Mouse (Mus musculus) lung, postnatal 0 days (tissue): ENCODE measurements around the gene Dand5. TPM values are rescaled to one million over a fixed set of nuclear protein-coding genes. Genes with fewer than 3 reads are reported as not detected.

Source experiments
- ATAC-seq: fragments of 200-750 bp; cut with Nextera tagmentation; 2 replicates; pipeline ENCODE4 v1.8.0; 2017; ENCODE audit warnings: moderate library complexity
- DNase-seq: peaks from one replicate; pipeline ENCODE4 v3.0.0-alpha.2; 2016; ENCODE audit warnings: low spot score
- H3K27ac ChIP-seq: fragments of 300-500 bp; sonication (generic); 2 replicates; pipeline ENCODE4 v1.5.1; 2014; ENCODE audit warnings: antibody characterized with exemption, mild to moderate bottlenecking, low read length, mixed read lengths
- H3K27me3 ChIP-seq: fragments of 300-500 bp; sonication (generic); replicated peaks from 2 replicates; pipeline ENCODE4 v1.6.1; 2014; ENCODE audit warnings: low read length, mixed read lengths; ENCODE audit not compliant: insufficient read depth
- H3K36me3 ChIP-seq: fragments of 300-500 bp; sonication (generic); 2 replicates; pipeline ENCODE4 v1.6.1; 2014; ENCODE audit warnings: low read length, mixed read lengths; ENCODE audit not compliant: insufficient read depth
- H3K4me1 ChIP-seq: fragments of 300-500 bp; sonication (generic); 2 replicates; pipeline ENCODE4 v1.6.1; 2014; ENCODE audit warnings: antibody characterized with exemption, low read depth, low read length, mixed read lengths; ENCODE audit not compliant: insufficient read depth
- H3K4me2 ChIP-seq: fragments of 300-500 bp; sonication (generic); replicated peaks from 2 replicates; pipeline ENCODE4 v1.6.1; 2014; ENCODE audit warnings: low read depth, mild to moderate bottlenecking, low read length, moderate library complexity, mixed read lengths
- H3K4me3 ChIP-seq: fragments of 300-500 bp; sonication (generic); 2 replicates; pipeline ENCODE4 v1.5.1; 2014; ENCODE audit warnings: low read depth, low read length
- H3K9ac ChIP-seq: fragments of 300-500 bp; sonication (generic); replicated peaks from 2 replicates; pipeline ENCODE4 v1.6.1; 2014; ENCODE audit warnings: low read depth, mild to moderate bottlenecking
- H3K9me3 ChIP-seq: fragments of 300-500 bp; sonication (generic); 2 replicates; pipeline ENCODE4 v1.6.1; 2016; ENCODE audit warnings: low read length, mixed read lengths
- CTCF ChIP-seq: IDR thresholded peaks from 2 replicates; pipeline ENCODE4 v1.5.1; 2016; ENCODE audit warnings: antibody characterized with exemption, mild to moderate bottlenecking
- EP300 ChIP-seq: IDR thresholded peaks from 2 replicates; pipeline ENCODE4 v1.6.1; 2016; ENCODE audit warnings: antibody characterized with exemption, mild to moderate bottlenecking, control low read depth
- WGBS: fragments of 180-500 bp; shearing (Covaris S2); extraction: QIAGEN DNeasy Blood & Tissue Kit; methylation state at CpG from one replicate; pipeline ENCODE4 v1.1.7; 2014; 5-methylcytosine and 5-hydroxymethylcytosine counted together
- polyA plus RNA-seq: library from polyadenylated mRNA; unstranded; fragments of >200 nt; fragmentation: Nextera tagmentation; extraction: Ambion mirVana; gene quantifications from 2 replicates; pipeline ENCODE4 v1.2.1, GENCODE M21; 2015

The Dand5 gene
- polyA plus RNA-seq, 1 experiment from 2014 or later, result 6.8 TPM

DNA sequence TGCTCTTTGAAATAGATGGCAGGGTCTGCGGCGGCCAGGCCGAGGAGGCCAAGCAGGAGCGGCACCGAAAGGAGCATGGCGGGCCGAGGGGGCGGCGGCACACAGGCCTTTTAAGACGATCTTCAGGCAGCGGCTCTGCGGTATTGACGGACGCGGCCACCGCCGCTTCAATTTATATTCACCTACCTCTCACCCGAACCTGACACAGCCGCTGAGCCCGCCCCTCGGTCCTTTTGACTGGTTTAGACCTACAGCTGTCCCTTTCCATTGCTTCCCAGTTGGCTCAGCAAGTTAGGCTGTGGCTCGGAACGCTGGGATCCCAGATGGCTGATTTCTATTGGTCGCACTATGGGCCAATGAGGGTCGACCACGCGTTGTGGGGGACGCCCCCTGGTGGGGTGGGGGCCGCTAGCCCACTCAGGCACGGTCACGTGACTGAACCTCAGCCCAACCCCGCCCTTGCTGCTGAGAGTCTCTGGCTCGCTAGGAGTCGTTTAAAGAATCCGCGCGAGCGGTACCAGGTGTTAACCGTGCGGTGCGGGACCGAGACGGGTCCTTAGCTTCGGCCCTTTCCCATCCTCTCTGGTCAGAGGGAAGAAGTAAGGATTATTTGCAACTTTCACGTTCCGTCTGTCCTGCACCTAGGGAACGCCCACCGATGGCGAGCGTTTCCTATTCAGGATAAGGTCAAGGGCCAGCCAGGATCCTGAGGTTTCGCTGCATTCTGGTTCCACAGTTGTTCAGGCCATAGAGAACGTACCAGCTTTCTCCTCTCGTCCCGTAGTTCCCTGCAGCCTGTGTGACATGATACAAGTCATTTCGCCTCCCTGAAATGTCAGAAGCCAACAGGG is 24.3 kb upstream of the Dand5 start, which contains the start of gene Calr:
Gene Calr (minus strand): TSS at position 213 of the 851 bp plus-strand sequence.
- TF ChIP-seq EP300 (no peak), CTCF (peak; percentile 51)
- Histone ChIP-seq H3K4me1 (peaks cover 7% of the 10 kb centered on the region; the same call in 1 of the 2 replicates), H3K36me3 (peaks cover 22% of the 10 kb centered on the region; the same call in 1 of the 2 replicates), H3K9me3 (no peaks in the 10 kb centered on the region), H3K9ac (peak within 1 kb of the TSS; percentile 75), H3K27ac (peak within 1 kb of the TSS; percentile 81), H3K4me2 (peak within 1 kb of the TSS; percentile 91), H3K4me3 (peak within 1 kb of the TSS; percentile 85), H3K27me3 (no peaks in the 10 kb centered on the region)
- WGBS, result under 1% methylated on average over 55 of the region's 55 CpGs
- peak; percentile 100 for DNase-seq
- peak; percentile 99 for ATAC-seq

DNA sequence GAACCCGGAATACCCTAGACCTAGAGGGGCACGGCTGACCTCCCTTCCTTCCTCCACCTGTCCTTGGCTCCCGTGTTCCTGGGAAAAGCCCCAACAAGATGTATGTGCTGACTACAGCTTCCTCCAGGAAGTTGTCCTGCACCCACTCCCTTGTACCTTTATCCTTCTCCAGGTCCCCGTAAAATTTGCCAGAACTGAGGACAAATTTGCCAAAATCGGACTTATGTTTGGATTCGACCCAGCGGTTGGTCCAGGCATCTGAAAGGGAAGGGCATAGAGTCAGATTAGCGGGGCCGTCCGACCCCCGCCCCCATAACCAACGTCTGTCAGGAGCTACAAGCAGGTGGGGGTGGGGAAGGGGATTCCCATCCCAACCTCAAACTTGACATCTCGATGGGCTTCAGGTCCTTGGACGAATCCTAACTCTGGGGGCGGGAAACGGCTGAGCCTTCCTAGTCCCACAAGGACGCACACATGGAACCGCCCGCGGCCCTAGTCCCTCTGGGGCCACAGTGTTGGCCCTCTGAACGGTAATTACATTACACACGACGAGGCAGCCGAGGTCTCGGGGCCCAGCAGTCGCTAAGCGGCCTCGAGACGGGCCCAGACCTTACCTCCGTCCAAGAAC is 23.6 kb upstream of the Dand5 start:
- DNase-seq (no peak), ATAC-seq (peak; percentile 21)
- H3K9ac ChIP-seq, result peak overlapping the region; percentile 75
- no peak for TF ChIP-seq EP300
- TF ChIP-seq CTCF, result no peak
- no peaks in the 10 kb centered on the region for H3K9me3 ChIP-seq
- H3K4me2 ChIP-seq, result peak overlapping the region; percentile 91
- no peaks in the 10 kb centered on the region for H3K27me3 ChIP-seq
- H3K4me3 ChIP-seq, result peak overlapping the region; percentile 85
- whole genome bisulfite sequencing, result 0% methylated on average over 30 of the region's 30 CpGs
- peaks cover 22% of the 10 kb centered on the region; the same call in 1 of the 2 replicates for H3K36me3 ChIP-seq
- H3K27ac ChIP-seq, result peak overlapping the region; percentile 81
- H3K4me1 ChIP-seq, result peaks cover 7% of the 10 kb centered on the region; the same call in 1 of the 2 replicates

DNA sequence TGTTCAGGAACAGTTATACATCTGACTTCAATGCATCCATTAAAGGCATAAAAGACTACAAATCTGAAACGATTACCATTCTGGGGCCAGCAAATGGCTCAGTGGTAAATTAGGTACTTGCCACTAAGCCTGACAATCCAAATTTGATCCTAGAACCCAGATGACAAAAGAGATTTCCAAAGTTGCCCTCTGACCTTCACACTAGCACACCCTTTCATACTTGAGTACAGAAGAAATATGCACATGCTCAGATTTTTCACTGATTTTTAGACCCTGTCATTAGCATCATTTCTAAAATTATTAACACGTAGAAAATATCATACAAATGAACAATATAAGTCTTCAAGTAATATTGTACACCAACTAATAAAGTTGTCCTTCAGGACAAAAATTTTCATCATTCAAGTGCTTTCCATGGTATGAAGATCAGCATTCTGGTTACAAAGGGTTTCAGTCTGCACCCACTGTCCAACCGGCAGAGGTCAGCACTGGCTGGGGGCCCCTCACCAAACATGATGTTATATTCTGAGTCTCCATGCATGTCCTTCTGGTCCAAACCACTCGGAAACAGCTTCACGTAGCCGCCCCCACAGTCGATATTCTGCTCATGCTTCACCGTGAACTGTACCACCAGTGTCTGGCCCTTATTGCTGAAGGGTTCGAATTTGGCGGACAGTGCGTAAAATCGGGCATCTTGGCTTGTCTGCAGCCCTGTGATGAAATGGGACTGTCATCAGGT is 22.9 kb upstream of the Dand5 start:
- 9% methylated on average over 12 of the region's 12 CpGs for WGBS
- Histone ChIP-seq H3K27me3 (no peaks in the 10 kb centered on the region), H3K4me3 (peak overlapping the region; percentile 85), H3K36me3 (peaks cover 22% of the 10 kb centered on the region; the same call in 1 of the 2 replicates), H3K9me3 (no peaks in the 10 kb centered on the region), H3K4me2 (peak overlapping the region; percentile 91), H3K9ac (peak overlapping the region; percentile 75), H3K27ac (0 out of 2 replicates have a peak overlapping the region, but pooled peaks have one; percentile 9), H3K4me1 (peaks cover 7% of the 10 kb centered on the region; the same call in 1 of the 2 replicates)
- TF ChIP-seq CTCF (peak; percentile 72), EP300 (no peak)
- no peak for ATAC-seq
- peak; percentile 71 for DNase-seq

DNA sequence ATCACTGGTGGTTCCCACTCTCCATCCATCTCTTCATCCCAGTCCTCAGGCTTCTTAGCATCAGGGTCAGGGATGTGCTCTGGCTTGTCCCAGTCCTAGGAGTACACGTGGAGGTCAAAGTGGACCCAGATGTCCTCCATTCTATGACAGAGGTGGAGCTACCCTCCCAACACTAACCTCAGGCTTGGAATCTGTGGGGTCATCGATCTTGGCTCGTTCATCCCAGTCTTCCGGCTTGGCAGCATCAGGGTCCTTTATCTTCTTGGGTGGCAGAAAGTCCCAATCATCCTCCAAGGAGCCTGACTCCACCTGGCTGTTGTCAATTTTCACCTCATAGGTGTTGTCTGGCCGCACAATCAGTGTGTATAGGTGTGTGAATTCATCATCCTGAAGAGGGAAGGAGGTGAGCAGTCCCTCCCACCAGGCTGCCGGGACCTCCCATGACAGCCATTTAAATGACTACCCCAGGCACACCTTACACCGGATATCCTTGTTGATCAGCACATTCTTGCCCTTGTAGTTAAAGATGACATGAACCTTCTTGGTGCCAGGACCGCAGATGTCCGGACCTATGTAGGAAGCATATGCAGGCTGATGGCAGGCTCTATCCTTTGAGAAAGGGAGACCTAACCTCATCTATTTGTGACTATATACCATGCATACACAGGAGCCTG is 21.9 kb upstream of the Dand5 start:
- DNase-seq, result no peak

DNA sequence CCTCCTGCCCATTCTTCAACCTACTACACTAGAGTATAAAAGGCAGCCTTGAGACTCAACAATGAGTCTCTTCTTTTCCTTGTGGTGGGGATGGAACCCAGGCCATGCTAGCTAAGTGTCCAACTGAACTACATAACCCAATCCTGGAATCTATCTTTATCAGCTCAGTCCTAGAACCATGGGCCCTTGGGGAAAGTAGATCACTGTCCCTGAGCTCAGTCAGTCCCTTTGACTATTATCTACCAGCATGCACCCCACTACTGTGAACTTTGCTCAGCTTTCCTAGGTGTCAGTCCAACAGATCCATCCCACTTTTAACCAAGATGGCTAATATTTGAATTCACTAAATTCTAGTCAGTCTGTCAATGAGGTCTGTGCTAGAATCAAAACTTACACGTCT is 18.9 kb upstream of the Dand5 start:
- Histone ChIP-seq H3K27ac (no peak overlapping the region), H3K9me3 (no peaks in the 10 kb centered on the region), H3K36me3 (peaks cover 27% of the 10 kb centered on the region; the same call in 1 of the 2 replicates), H3K4me1 (peaks cover 7% of the 10 kb centered on the region; the same call in 1 of the 2 replicates), H3K4me3 (no peak overlapping the region), H3K9ac (no peak overlapping the region), H3K27me3 (no peaks in the 10 kb centered on the region), H3K4me2 (no peak overlapping the region)
- TF ChIP-seq EP300 (no peak), CTCF (no peak)
- 73% methylated on average over 1 of the region's 1 CpGs for WGBS
- DNase-seq (no peak), ATAC-seq (no peak)

More for the DNA sequence above, 21.9 kb upstream of the Dand5 start:
- ATAC-seq, result no peak
- Histone ChIP-seq H3K4me1 (peaks cover 7% of the 10 kb centered on the region; the same call in 1 of the 2 replicates), H3K9me3 (no peaks in the 10 kb centered on the region), H3K4me3 (no peak overlapping the region), H3K36me3 (peaks cover 22% of the 10 kb centered on the region; the same call in 1 of the 2 replicates), H3K9ac (0 out of 2 replicates have a peak overlapping the region, but pooled peaks have one; percentile 2), H3K27me3 (no peaks in the 10 kb centered on the region), H3K27ac (no peak overlapping the region), H3K4me2 (no peak overlapping the region)
- TF ChIP-seq EP300 (no peak), CTCF (no peak)
- WGBS, result 62% methylated on average over 9 of the region's 9 CpGs
